Mouse (Mus musculus) bone marrow macrophage, adult 2 months (primary cell): Measurements from ENCODE around the gene Disp1.

Experiments used
- CTCF ChIP-seq: IDR thresholded peaks from 2 replicates; pipeline ENCODE4 v1.5.1; 2012; ENCODE audit warnings: low read depth, mild to moderate bottlenecking, low read length, moderate library complexity
- POLR2A ChIP-seq: IDR thresholded peaks from 2 replicates; pipeline ENCODE4 v1.6.1; 2012; ENCODE audit warnings: mild to moderate bottlenecking, low read depth, low read length, borderline replicate concordance

- no peak for TF ChIP-seq CTCF
- TF ChIP-seq POLR2A, result no peak
These were observed 121.6 kb downstream of the Disp1 start for GRCm38 (mm10) chr1:183099686-183100085.
